Mouse (Mus musculus) CH12.LX (cell line): ENCODE results near the gene Myom1.

ENCODE experiments used
- CHD1 ChIP-seq: IDR thresholded peaks from 2 replicates; pipeline ENCODE4 v1.6.1; 2012; ENCODE audit warnings: low read depth, low read length, improper control_type of control experiment, inconsistent platforms
- CTCF ChIP-seq, 2 experiments: IDR thresholded peaks in 1 of 2; conservative IDR thresholded peaks in 1 of 2; 2 replicates each; pipeline ENCODE4 v1.5.1; 2011 to 2012; ENCODE audit warnings: low read depth in 2 of 2, low read length in 2 of 2, improper control_type of control experiment in 1 of 2, inconsistent platforms in 1 of 2, mild to moderate bottlenecking in 1 of 2, moderate library complexity in 1 of 2
- ELF1 ChIP-seq: IDR thresholded peaks from 2 replicates; pipeline ENCODE4 v1.6.1; 2014; ENCODE audit warnings: low read depth, mild to moderate bottlenecking, inconsistent platforms, low read length, improper control_type of control experiment
- EP300 ChIP-seq: IDR thresholded peaks from 2 replicates; pipeline ENCODE4 v1.6.1; 2011; ENCODE audit warnings: low read length, improper control_type of control experiment
- HCFC1 ChIP-seq: IDR thresholded peaks from 2 replicates; pipeline ENCODE4 v1.6.1; 2012; ENCODE audit warnings: low read depth, mild to moderate bottlenecking, inconsistent platforms, low read length, improper control_type of control experiment
- MXI1 ChIP-seq: IDR thresholded peaks from 2 replicates; pipeline ENCODE4 v1.6.1; 2011; ENCODE audit warnings: mild to moderate bottlenecking, low read depth, low read length, improper control_type of control experiment
- NRF1 ChIP-seq: IDR thresholded peaks from 2 replicates; pipeline ENCODE4 v1.6.1; 2014; ENCODE audit warnings: low read depth, mild to moderate bottlenecking, inconsistent platforms, low read length, improper control_type of control experiment, moderate library complexity
- POLR2A ChIP-seq: IDR thresholded peaks from 2 replicates; pipeline ENCODE4 v1.6.1; 2011; ENCODE audit warnings: low read depth, mild to moderate bottlenecking, improper control_type of control experiment, low read length
- USF1 ChIP-seq: IDR thresholded peaks from 2 replicates; pipeline ENCODE4 v1.6.1; 2014; ENCODE audit warnings: low read depth, mild to moderate bottlenecking, inconsistent platforms, low read length, improper control_type of control experiment
- ZNF384 ChIP-seq: IDR thresholded peaks from 2 replicates; pipeline ENCODE4 v1.6.1; 2012; ENCODE audit warnings: low read depth, low read length, improper control_type of control experiment, inconsistent platforms

DNA sequence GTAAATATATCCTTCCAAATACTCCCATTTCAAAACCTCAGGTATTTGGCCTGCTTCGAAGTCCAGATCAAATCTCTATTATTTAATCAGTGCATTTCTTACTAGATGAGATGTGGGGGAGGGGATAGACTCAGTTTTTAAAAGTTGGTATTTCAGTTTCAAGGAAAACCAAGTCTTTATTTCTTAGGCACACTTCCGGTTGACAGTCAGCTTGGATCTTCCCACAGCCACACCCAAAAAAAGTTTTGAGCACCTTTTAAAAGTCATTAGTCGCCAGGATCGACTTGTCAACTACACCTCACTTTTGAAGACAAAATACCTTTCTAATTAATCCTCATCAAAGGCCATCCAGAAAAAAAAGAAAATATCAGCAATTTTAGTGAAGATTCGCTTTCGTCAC is 1.4 kb upstream of the Myom1 start:
- TF ChIP-seq ZNF384 = no peak
- no peak for TF ChIP-seq CTCF (conservative IDR thresholded peaks at IDR 0.05 in 1 of 2, IDR thresholded peaks at IDR 0.05 in 1 of 2; ENCODE audit: low read depth in 2 of 2, low read length in 2 of 2)
- TF ChIP-seq CHD1 = no peak; the same call in 1 of the 2 replicates
- no peak for TF ChIP-seq USF1
- TF ChIP-seq POLR2A = no peak
- peak; percentile 41; the same call in 1 of the 2 replicates for TF ChIP-seq ELF1
- TF ChIP-seq EP300 = no peak
- TF ChIP-seq NRF1 = no peak
- no peak for TF ChIP-seq MXI1
- TF ChIP-seq HCFC1 = no peak
